Mouse (Mus musculus) neural tube, embryonic 14.5 days (tissue): ENCODE measurements around the gene Eps8l1. TPM values are rescaled to one million over a fixed set of nuclear protein-coding genes. Genes with fewer than 3 reads are reported as not detected.
"Not testable (repeated sequence)": the region's sequence is repeated elsewhere in the genome, so short reads cannot be mapped to it uniquely, and the experiment has no call there.

Source experiments
- ATAC-seq: fragments of 200-750 bp; cut with Nextera tagmentation; 2 replicates; pipeline ENCODE4 v1.8.0; 2017; ENCODE audit warnings: low read depth, mild to moderate bottlenecking, moderate TSS enrichment, moderate library complexity
- H3K27ac ChIP-seq: fragments of 300-500 bp; sonication (generic); 2 replicates; pipeline ENCODE4 v1.5.1; 2014; ENCODE audit warnings: low read depth, mild to moderate bottlenecking, control low read depth, low read length, moderate library complexity, mixed read lengths
- H3K27me3 ChIP-seq: fragments of 300-500 bp; sonication (generic); 2 replicates; pipeline ENCODE4 v1.6.1; 2014; ENCODE audit warnings: low read length; ENCODE audit not compliant: control insufficient read depth, insufficient read depth
- H3K36me3 ChIP-seq: fragments of 300-500 bp; sonication (generic); 2 replicates; pipeline ENCODE4 v1.6.1; 2014; ENCODE audit warnings: low read length, mixed read lengths; ENCODE audit not compliant: control insufficient read depth, insufficient read depth
- H3K4me1 ChIP-seq: fragments of 300-500 bp; sonication (generic); 2 replicates; pipeline ENCODE4 v1.6.1; 2014; ENCODE audit warnings: low read length; ENCODE audit not compliant: control insufficient read depth, insufficient read depth
- H3K4me2 ChIP-seq: fragments of 300-500 bp; sonication (generic); 2 replicates; pipeline ENCODE4 v1.6.1; 2014; ENCODE audit warnings: mild to moderate bottlenecking, low read depth, low read length, control low read depth
- H3K4me3 ChIP-seq: fragments of 300-500 bp; sonication (generic); 2 replicates; pipeline ENCODE4 v1.5.1; 2014; ENCODE audit warnings: low read depth, low read length, control low read depth, mixed read lengths
- H3K9ac ChIP-seq: fragments of 300-500 bp; sonication (generic); replicated peaks from 2 replicates; pipeline ENCODE4 v1.6.1; 2014; ENCODE audit warnings: low read depth, mild to moderate bottlenecking, control low read depth, low read length, mixed read lengths
- H3K9me3 ChIP-seq: fragments of 300-500 bp; sonication (generic); 2 replicates; pipeline ENCODE4 v1.6.1; 2016; ENCODE audit warnings: low read length; ENCODE audit not compliant: control insufficient read depth
- WGBS: fragments of 180-500 bp; shearing (Covaris S2); extraction: QIAGEN DNeasy Blood & Tissue Kit; methylation state at CpG from one replicate; pipeline ENCODE4 v1.1.7; 2014; 5-methylcytosine and 5-hydroxymethylcytosine counted together
- polyA plus RNA-seq: library from polyadenylated mRNA; unstranded; fragments of >200 nt; fragmentation: Nextera tagmentation; extraction: Ambion mirVana; gene quantifications from 2 replicates; pipeline ENCODE4 v1.2.1, GENCODE M21; 2014

Eps8l1 gene
- polyA plus RNA-seq: 5.9 and 6.9 TPM in 2 replicates

DNA sequence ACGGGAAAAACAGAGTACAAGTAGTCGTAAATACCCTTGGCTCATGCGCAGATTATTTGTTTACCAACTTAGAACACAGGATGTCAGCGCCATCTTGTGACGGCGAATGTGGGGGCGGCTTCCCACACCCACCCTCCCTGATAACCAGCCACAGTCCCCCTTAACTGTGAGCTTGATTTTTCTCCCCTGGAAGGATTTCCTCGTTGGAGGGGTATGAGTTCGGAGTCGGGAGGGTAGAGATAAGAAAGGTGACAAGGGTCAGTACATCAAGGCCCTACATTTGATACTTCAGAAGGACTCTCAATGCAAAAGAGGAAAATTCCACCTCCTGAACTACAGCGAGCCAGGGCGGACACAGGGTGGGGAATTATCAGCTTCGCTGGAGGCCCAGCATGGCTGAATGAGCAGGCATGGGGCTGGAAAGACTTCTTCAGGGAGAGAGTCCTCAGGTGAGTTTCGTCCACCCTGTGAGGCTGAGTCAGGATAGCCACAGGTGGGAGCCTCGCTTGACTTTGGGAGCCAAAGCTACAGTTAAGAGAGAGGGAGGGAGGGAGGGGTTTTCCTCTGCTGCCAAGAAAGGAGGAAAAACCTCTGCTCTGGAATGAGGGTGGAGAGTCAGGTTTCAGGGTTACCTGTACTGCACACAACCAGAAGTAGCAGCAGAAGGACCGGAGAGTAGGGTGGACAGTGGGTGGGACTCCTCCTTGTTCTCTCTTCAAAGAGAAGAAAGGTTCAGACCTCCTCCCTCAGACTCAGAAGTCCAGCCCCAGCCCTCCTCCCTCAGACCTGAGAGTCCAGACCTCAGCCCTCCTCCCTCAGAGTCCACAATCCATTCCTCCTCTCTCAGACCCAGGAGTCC is at the start of gene Eps8l1:
TSS of gene Eps8l1 (plus strand) at position 99 of the 859 bp plus-strand sequence.
- Histone ChIP-seq H3K27me3 (no peaks in the 10 kb centered on the region), H3K9me3 (no peaks in the 10 kb centered on the region), H3K36me3 (no peaks in the 10 kb centered on the region), H3K4me3 (peak within 1 kb of the TSS; percentile 11; the same call in 1 of the 2 replicates), H3K27ac (no peak within 1 kb of the TSS), H3K9ac (no peak within 1 kb of the TSS), H3K4me2 (peak within 1 kb of the TSS; percentile 29), H3K4me1 (no peaks in the 10 kb centered on the region)
- peak; percentile 51; the same call in 1 of the 2 replicates for ATAC-seq
- 67% methylated on average over 13 of the region's 16 CpGs for WGBS

GRCm38 (mm10) chr7:4412406-4412805 is 48.1 kb upstream of the Eps8l1 start:
- not testable (repeated sequence) for H3K4me2 ChIP-seq, H3K9me3 ChIP-seq, ATAC-seq, H3K36me3 ChIP-seq, H3K27ac ChIP-seq, H3K4me1 ChIP-seq, H3K9ac ChIP-seq, H3K4me3 ChIP-seq, H3K27me3 ChIP-seq
- WGBS: 97% methylated on average over 15 of the region's 15 CpGs

DNA sequence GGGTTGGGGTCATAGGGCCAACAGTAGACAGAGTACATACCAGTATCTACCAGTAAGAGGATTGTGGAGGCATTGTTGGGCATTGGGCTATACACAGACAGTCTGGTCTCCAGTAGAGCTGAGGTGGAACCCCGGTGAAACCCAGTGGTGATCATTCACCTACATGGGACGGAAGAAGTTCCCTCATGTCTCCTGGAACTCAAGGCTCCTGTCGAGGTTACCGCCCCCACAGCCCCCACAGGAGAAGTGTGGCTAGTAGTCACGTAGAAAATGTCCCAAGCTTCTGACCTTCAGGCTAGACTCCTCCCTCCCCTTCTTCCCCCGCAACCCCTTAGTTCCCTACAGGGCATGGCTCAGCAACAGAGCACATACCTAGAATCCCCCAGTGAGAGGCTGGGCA is 40.8 kb upstream of the Eps8l1 start:
- Histone ChIP-seq H3K4me3 (no peak overlapping the region), H3K27ac (no peak overlapping the region), H3K9ac (no peak overlapping the region), H3K9me3 (no peaks in the 10 kb centered on the region), H3K4me1 (no peaks in the 10 kb centered on the region), H3K27me3 (no peaks in the 10 kb centered on the region), H3K4me2 (no peak overlapping the region), H3K36me3 (no peaks in the 10 kb centered on the region)
- ATAC-seq: no peak
- 86% methylated on average over 6 of the region's 6 CpGs for WGBS

DNA sequence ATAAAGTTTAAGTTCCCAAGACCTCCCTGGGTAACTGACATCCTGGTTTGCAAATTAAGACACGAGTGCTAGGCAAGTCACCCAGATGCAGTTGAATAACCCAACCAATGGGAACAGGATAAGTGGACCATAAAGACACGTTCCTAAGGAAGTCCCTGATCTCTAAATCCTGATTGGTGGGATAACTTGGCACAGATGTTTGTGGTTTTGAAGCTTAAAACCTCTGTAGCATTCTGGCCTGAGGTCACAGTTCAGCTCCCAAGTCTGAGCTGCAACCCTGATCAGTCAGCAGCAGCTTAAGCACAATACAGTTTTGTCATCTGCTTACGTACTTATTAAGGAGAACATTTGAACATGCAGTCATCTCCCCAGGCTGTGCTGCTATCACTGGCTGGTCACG is 40.2 kb upstream of the Eps8l1 start:
- WGBS: 76% methylated on average over 4 of the region's 4 CpGs
- ATAC-seq: no peak

DNA sequence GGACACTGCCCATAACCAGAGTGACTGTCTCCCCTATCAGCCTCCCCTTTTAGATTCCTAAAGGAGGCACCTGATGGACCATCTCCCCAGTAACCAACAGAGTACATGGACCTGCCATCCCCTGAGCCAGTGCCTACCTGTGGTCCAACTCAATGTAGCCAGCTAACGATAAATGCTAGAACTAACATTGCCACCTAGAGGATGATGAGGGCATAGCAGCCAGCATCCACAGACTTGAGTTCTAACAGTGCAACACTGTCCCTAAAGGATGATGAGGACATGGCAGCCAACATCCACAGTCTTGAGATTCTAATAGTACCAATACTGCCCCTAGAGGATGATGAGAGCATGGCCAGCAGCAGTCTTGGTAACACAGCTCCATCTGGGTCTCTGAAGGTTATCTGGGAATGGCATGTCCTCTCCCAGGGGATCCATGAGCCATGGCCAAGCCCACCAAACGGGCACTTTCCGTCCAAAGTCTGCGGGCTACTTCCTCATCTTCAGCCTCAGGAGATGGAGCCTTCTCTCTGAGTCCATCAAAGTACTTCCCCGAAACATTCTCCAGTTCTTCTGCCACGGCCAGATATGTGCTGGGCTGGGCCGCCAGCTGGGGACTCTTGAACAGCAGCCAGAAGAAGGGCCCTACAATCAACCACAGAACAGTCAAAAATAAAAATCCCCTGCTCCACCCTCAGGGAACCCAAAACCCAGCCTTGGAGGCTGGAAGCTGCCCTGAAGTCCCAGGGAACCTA is 33.1 kb upstream of the Eps8l1 start:
- 76% methylated on average over 7 of the region's 7 CpGs for WGBS
- no peak overlapping the region for H3K9ac ChIP-seq
- no peak overlapping the region for H3K27ac ChIP-seq
- H3K9me3 ChIP-seq: no peaks in the 10 kb centered on the region
- H3K36me3 ChIP-seq: peaks cover 22% of the 10 kb centered on the region
- no peaks in the 10 kb centered on the region for H3K4me1 ChIP-seq
- H3K4me2 ChIP-seq: no peak overlapping the region
- peak; percentile 95 for ATAC-seq
- no peak overlapping the region for H3K4me3 ChIP-seq
- H3K27me3 ChIP-seq: no peaks in the 10 kb centered on the region

More for the DNA sequence above, 40.2 kb upstream of the Eps8l1 start:
- 0 out of 2 replicates have a peak, but pooled peaks cover 3% of the 10 kb centered on the region for H3K36me3 ChIP-seq
- no peaks in the 10 kb centered on the region for H3K4me1 ChIP-seq
- H3K4me3 ChIP-seq: no peak overlapping the region
- H3K27ac ChIP-seq: no peak overlapping the region
- H3K9me3 ChIP-seq: no peaks in the 10 kb centered on the region
- no peak overlapping the region for H3K9ac ChIP-seq
- no peaks in the 10 kb centered on the region for H3K27me3 ChIP-seq
- no peak overlapping the region for H3K4me2 ChIP-seq

DNA sequence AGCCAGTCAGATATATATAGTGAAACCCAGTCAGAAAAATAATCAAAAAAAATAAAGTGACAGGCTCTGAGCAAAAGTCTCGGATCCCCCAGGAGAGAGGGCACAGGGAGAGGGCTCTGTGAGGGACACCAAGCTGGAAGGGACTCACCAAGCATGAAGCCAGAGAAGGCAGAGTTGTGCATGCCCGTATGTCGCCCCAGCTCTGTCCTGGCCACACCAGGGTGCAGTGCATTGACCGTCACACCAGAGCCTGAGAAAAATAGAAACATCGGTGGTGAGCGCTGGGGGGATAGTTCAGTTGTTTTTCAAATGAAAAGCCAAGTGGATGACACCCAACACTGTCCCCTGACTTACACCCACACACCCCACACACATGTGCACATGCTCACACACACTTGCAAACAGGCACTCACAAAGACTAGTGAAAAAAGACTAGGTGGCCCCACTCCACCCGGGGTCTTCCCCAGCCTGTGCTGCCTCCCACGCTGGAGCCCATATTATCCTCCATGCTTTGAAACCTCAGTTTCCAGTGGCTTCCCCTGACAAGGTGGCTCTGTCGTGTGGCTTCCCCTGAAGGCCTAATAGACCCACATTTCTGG is 30.1 kb upstream of the Eps8l1 start:
- 97% methylated on average over 9 of the region's 9 CpGs for WGBS
- H3K27me3 ChIP-seq: no peaks in the 10 kb centered on the region
- peaks cover 27% of the 10 kb centered on the region for H3K36me3 ChIP-seq
- no peak overlapping the region for H3K4me2 ChIP-seq
- ATAC-seq: no peak
- H3K9ac ChIP-seq: no peak overlapping the region
- no peak overlapping the region for H3K4me3 ChIP-seq
- no peaks in the 10 kb centered on the region for H3K4me1 ChIP-seq
- H3K27ac ChIP-seq: no peak overlapping the region
- no peaks in the 10 kb centered on the region for H3K9me3 ChIP-seq

- 80% methylated on average over 6 of the region's 6 CpGs for WGBS
- H3K4me2 ChIP-seq: no peak overlapping the region
- H3K4me1 ChIP-seq: no peaks in the 10 kb centered on the region
- no peaks in the 10 kb centered on the region for H3K27me3 ChIP-seq
- H3K27ac ChIP-seq: no peak overlapping the region
- ATAC-seq: no peak
- H3K9me3 ChIP-seq: no peaks in the 10 kb centered on the region
- H3K4me3 ChIP-seq: no peak overlapping the region
- peaks cover 31% of the 10 kb centered on the region for H3K36me3 ChIP-seq
- H3K9ac ChIP-seq: no peak overlapping the region
These were observed 28.9 kb upstream of the Eps8l1 start for GRCm38 (mm10) chr7:4431548-4431947.

- H3K27ac ChIP-seq: no peak overlapping the region
- H3K27me3 ChIP-seq: no peaks in the 10 kb centered on the region
- 96% methylated on average over 8 of the region's 8 CpGs for WGBS
- no peak overlapping the region for H3K4me2 ChIP-seq
- H3K36me3 ChIP-seq: peaks cover 29% of the 10 kb centered on the region
- ATAC-seq: no peak
- H3K4me3 ChIP-seq: no peak overlapping the region
- no peaks in the 10 kb centered on the region for H3K4me1 ChIP-seq
- no peaks in the 10 kb centered on the region for H3K9me3 ChIP-seq
- no peak overlapping the region for H3K9ac ChIP-seq
These were observed 28.4 kb upstream of the Eps8l1 start for GRCm38 (mm10) chr7:4432026-4432425.
